20 mouse cellular contexts compared by ENCODE assay signal in genomic region chr9:121911196-121911595, GRCm38 (mm10). TPM values are rescaled to one million over a fixed set of nuclear protein-coding genes. Genes with fewer than 3 reads are reported as not detected.
"Had no signal": no experiment of that assay in that cellular context is flagged by ENCODE, and none has a peak within 500 bp of the region (broad histone marks: within the 10 kb centered on the region; RNA-seq: fewer than 3 reads in every experiment).

No protein-coding gene starts in this region.

- H3K27me3 ChIP-seq: neural tube, embryonic 15.5 days; stomach, embryonic 15.5 days had no signal

- H3K4me1 ChIP-seq: neural tube, embryonic 15.5 days; stomach, embryonic 15.5 days had no signal

- H3K4me2 ChIP-seq: neural tube, embryonic 15.5 days; stomach, embryonic 15.5 days had no signal

- H3K27ac ChIP-seq: neural tube, embryonic 15.5 days; stomach, embryonic 15.5 days; stomach, postnatal 0 days had no signal

- H3K9me3 ChIP-seq: neural tube, embryonic 15.5 days; stomach, embryonic 15.5 days had no signal

- H3K36me3 ChIP-seq: neural tube, embryonic 15.5 days; stomach, embryonic 15.5 days had no signal

- DNase-seq: retina, postnatal 1 day; right cerebral cortex, adult 18-20 months; right cerebral cortex, postnatal 14 days; right cerebral cortex, postnatal 25 days; right cerebral cortex, postnatal 4 days; spleen, adult 18-20 months; thymus, adult 18-20 months; thymus, adult 2 months; thymus, postnatal 14 days; thymus, postnatal 25 days; thymus, postnatal 36 days; thymus, postnatal 4 days had no signal

- H3K9ac ChIP-seq: neural tube, embryonic 15.5 days; stomach, embryonic 15.5 days had no signal

- H3K4me3 ChIP-seq: neural tube, embryonic 15.5 days; stomach, embryonic 15.5 days had no signal

RNA-seq across cellular contexts. Expression of gene Cyp8b1, which starts 4.9 kb away (rescaled TPM):
- total RNA-seq: neutrophil, adult 5-6 weeks had no signal
- polyA plus RNA-seq: neural tube, embryonic 14.5 days; neural tube, embryonic 15.5 days; small intestine, adult 2 months; stomach, embryonic 14.5 days; testis, adult 2 months had no signal

RNA-seq across cellular contexts. Expression of gene Fam198a, which starts 39.6 kb away (rescaled TPM):
- total RNA-seq: neutrophil, adult 5-6 weeks had no signal
